Mouse (Mus musculus) megakaryocyte-erythroid progenitor cell, adult 5-6 weeks (primary cell): ENCODE data around the gene Ggcx. TPM values are rescaled to one million over a fixed set of nuclear protein-coding genes. Genes with fewer than 3 reads are reported as not detected.
"Not testable (repeated sequence)": the region's sequence is repeated elsewhere in the genome, so short reads cannot be mapped to it uniquely, and the experiment has no call there.

Source experiments
- ATAC-seq: replicated peaks from 2 replicates; pipeline ENCODE4 v1.8.0; 2016; ENCODE audit warnings: mild to moderate bottlenecking, inconsistent platforms; ENCODE audit not compliant: severe bottlenecking, poor library complexity, low FRiP score, low TSS enrichment
- total RNA-seq, 2 experiments: library from RNA; stranded (forward) in 1 of 2; stranded (reverse) in 1 of 2; fragments of 200-1000, 215-1000 nt in 1 of 2; fragments of >200 nt in 1 of 2; fragmentation: Nextera tagmentation in 1 of 2; gene quantifications; 2 replicates each; pipeline ENCODE4 v1.2.3; 2014 to 2017

Gene Ggcx
- total RNA-seq, 2 experiments from 2014 or later: 11.2 to 11.3 TPM

DNA sequence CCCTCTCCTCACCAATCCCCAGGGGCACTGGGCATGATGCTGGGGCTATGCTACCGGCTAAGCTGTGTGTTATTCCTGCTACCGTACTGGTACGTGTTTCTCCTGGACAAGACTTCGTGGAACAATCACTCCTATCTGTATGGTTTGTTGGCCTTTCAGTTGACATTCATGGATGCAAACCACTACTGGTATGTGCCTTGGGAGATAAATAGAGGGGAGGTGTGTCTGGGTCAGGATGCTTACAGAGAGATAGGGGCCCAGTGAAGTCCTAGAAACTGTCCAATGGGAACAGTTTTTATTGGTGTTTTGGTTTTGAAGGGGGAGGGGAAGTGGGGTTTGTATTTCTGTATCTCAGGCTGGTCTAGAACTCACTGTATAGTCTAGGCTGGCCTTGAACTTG lies 4.2 kb downstream of the Ggcx start:
- ATAC-seq: no peak

DNA sequence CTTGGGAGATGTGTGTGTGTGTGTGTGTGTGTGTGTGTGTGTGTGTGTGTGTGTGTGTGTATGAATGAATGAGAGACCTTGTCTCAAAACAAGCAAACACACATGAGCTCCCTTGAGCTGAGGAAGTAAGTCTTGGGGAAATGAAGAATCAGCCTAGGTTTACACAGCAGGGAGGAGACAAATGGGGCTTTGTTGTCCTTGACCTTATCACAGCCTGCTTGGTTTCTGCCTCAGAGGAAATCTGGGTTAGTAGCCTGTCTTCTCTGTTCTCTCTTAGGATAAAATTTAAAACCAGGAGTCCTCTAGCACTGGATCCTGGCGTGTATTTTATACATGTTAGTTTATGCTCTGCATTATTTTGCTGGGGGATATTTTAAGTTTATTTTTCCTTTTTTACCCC lies 5.7 kb downstream of the Ggcx start:
- ATAC-seq: no peak

- no peak for ATAC-seq
Observed at GRCm38 (mm10) chr6:72420901-72421300, 6.8 kb downstream of the Ggcx start.

GRCm38 (mm10) chr6:72425646-72426045 lies 11.5 kb downstream of the Ggcx start:
- ATAC-seq: no peak

DNA sequence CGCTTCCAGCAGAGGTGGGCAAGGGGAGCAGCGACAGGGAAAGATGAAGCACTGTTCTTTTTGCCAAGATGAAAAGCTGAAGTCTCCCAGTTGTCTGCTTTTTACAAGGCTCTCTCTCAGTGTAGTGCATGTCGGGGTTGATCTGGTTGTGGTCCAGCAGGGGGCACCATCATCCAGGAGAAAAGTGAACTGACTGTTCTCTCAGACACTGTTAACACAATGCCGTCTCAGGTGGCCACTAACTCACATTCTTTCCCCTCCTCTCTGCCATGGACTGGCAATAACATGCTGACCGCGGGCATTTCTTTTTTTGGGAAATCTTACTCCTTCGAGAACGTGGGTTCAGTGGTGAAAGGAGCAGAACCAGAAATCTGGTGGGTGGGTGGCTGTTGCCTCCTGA lies 13.9 kb downstream of the Ggcx start:
- peak; percentile 49 for ATAC-seq

GRCm38 (mm10) chr6:72429061-72429842 lies 15.1 kb downstream of the Ggcx start:
- no peak for ATAC-seq

DNA sequence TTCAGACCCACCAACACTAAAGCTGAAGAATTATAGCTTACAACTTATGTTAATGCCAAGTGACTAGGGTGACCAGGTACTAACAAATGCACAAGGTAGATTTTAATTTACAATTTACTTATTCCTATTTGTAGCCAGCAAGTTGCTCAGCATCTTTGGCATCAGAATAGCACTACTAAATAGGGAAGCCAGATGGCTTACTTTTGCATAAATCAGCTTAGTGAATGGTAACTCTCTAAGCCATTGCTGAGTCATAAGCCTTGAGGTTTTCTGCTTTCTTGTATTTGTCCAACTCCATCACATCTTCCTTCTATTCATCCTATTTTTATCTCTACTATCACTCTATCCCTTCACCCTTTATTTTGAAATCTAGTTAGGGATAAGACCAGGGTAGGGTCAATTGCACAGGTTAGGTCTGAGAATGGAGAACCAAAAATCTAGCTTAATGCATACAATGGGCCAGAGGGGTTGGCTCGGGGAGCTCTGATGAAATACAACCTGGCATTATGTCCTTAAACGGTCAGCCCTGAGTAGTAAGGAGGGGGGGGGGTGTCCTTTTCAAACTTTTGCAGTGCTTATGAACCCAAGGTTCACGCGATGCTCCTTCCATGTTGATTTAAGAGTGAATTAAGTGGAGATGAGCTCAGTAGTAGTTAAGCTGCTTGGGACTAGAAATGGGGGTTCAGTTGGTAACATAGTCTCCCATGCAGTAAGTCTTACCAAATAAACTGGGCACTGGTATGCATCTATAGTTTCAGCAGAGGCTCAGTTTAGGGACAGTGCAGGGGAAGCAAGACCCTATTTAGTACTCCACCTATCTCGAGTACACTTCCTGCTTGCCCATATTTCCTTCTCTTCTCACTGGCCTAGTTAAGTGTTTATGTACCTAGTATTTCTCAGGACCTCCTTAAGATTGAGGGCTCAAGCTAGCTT lies 17.1 kb downstream of the Ggcx start:
- ATAC-seq: peak; percentile 16; the same call in 1 of the 2 replicates

GRCm38 (mm10) chr6:72432153-72432552 lies 18.0 kb downstream of the Ggcx start:
- ATAC-seq: no peak

- ATAC-seq: no peak
Observed at GRCm38 (mm10) chr6:72438226-72438625, 24.1 kb downstream of the Ggcx start.

DNA sequence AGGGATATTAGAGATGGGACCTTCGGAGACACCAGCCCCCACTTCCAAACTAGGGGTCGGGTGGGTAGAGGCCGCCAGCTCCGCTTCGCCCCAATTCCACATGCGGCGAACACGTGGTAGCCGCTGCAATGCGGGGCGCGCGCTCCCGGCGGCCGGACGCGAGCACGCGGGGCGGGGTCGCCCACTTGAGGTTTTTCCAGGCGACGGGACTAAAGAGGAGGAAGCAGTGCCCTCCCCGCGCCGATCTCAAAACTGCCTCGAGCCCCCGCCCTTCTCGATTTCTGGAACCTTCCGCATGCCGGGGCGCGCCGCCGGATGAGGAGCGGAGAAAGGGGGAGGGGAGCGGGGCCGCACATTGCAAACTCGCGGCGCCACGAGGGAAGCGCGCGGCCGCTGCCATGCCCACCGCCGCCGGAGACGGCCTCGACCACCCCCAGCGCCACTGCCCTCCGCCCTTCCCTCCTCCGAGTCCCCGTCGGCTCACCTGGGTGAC lies 24.8 kb downstream of the Ggcx start:
- ATAC-seq: peak; percentile 33

DNA sequence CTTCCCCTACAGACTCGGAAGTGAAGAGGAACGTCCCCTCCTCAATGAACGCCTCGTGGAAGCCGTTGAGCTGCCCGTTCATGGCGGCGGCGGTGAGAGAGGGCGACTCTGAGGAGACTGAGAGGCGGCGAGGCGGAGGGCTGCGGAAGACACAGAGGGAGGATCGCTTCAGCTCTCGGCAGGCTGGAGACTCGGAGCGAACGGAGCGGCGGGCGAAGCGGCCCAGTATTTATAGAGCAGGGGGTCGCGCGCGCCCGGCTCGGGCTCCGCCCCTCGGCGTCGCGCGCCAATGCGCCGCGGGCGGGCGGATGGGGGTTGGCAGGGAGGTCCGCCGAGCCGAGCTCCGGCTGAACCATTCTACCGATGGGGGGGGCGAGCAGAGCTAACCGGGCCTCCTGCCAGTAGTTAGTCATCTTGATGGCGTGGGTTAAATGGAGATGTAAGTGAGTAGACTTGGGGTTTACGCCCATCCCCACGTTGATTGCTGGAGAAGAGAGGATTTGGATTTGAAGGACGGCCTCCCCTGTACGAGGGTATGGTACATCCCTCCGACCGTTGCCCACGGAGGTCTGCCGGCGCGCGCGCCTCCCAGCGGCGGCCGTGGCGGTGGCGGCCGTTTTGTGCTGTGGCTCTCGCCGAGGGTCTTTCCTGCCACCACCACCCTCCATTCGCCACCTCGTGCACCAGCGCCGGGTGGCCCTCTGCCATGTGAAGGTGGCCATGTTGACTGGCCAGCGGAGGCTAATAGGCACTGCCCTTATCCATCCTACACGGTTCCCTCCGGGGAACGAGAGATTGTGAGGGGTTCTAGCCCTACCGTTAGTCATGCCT lies 25.5 kb downstream of the Ggcx start, which contains the start of gene Mat2a:
Gene Mat2a (minus strand): TSS at position 204 of the 831 bp plus-strand sequence.
- peak; percentile 77 for ATAC-seq

GRCm38 (mm10) chr6:72440186-72440990 lies 26.3 kb downstream of the Ggcx start:
- peak; percentile 27; the same call in 1 of the 2 replicates for ATAC-seq

DNA sequence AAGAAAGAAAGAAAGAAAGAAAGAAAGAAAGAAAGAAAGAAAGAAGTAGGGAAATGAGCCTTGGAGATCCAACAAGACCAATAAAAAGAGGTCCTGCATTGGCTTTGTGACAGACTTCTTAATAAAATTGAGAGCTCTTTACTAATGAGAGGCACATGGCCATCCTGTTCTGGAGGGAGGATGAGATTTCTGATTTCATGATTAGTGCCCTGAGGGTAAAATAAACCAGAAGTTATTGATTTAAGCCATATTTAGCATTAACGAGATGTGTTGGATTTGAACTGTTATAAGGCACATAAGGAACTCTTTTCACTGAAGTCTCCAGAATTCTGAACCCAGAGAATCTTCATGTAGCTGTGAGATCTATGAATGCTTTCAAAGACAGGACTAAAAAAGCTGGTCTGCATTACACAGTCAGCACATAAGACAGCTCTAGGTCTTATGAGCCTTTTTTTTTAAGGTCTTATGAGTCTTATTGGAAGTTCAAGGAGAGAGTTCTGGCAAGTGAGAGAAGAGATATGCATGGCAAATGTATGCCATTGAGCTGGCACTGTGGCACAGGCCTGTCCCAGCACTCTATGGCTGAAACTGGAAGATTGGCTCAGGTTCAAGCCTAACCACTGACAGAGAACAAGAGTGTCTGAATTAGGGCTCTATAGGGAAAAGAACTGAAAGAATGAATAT lies 29.0 kb downstream of the Ggcx start:
- no peak for ATAC-seq

GRCm38 (mm10) chr6:72445011-72445410 lies 30.9 kb downstream of the Ggcx start:
- ATAC-seq: no peak

DNA sequence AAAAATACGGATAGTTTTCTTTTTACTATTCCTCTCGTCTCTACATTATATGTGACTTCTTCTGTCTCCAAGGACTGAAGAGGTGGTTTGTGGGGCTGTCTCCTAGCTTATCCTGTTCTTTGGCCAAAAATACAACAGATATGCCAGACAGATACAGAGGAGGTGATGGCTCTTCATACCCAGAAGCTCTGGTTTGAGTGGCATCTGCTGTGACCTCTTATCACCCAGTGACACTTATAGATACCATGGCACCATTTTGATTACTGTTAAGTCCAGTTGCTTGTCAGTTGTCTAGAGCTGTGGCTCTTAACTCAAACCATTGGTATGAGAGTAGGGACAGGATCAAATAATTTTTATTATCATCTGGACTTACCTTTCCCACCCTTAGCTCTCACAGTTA lies 33.4 kb downstream of the Ggcx start:
- peak; percentile 80 for ATAC-seq

GRCm38 (mm10) chr6:72451778-72452177 lies 37.7 kb downstream of the Ggcx start:
- not testable (repeated sequence) for ATAC-seq

DNA sequence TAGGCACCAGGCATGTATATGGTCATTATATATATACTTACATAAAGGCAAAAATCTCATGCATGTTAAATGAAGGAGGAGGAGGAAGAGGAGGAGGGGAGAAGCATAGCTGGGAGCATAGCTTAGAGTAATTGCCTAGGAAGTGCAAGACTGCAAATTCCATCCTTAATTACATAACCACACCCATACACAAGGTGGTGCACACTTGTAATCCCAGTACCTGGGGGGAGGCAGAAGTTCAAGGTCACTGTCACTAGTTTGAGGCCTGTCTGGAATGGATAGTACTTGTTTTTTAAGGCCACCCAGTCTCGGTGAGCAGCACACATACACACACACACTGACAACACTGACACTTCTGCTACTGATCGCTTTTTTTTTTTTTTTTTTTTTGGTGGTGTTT lies 38.2 kb downstream of the Ggcx start:
- ATAC-seq: no peak

- ATAC-seq: no peak
Observed at GRCm38 (mm10) chr6:72453578-72453977, 39.5 kb downstream of the Ggcx start.
